Mouse (Mus musculus): Measurements from ENCODE around the gene C77080. TPM values are rescaled to one million over a fixed set of nuclear protein-coding genes. Genes with fewer than 3 reads are reported as not detected.

Gene C77080
- 0.26 TPM for polyA plus RNA-seq (2017; shearing (Covaris generic))

DNA sequence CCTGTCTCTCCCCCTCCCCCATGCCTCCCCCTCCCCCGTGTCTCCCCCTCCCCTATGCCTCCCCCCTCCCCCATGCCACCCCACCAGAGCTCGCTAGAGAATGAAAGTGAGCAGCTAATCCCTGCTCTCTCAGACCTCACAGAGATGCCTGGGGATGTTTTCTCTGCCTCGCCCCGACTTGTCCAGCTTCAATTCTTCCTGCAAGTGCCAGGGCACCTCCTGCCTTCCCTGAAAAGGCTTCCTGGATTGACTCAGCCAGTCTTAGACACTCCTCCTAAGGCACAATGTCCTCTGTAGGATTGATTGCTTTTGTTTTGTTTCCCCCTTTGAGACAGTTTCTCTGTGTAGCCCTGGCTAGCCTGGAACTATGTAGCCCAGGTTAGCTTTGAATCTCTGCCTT is at the start of gene C77080:
TSS of gene C77080 (minus strand) at position 209 of the 400 bp plus-strand sequence.

DNA sequence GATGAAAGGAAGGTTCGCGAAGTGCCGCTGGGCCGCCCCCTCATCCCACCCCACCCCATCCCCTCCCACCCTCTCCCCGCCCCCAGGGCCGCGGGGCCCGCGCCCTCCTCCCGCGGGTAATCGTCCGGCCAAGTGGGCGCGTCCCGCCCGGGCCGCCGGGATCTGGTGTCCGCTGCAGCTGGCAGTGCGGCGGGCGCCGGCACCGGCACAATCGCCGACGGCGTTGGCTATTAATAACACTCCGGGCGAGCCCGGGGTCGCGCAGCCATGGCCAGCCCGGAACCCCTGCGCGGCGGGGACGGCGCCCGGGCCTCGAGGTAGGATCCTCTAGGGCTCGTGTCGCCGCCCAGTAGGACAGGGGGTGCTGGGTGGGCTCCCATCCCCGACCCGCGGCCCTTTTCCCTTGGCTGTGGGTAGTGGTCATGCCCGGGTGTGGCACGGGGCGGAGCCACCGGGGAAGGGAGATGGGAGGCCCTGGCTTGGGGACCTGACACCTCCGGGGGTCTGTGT is 26.3 kb upstream of the C77080 start, which contains the start of gene Sync:
TSS of gene Sync (plus strand) at position 146 of the 510 bp plus-strand sequence.

DNA sequence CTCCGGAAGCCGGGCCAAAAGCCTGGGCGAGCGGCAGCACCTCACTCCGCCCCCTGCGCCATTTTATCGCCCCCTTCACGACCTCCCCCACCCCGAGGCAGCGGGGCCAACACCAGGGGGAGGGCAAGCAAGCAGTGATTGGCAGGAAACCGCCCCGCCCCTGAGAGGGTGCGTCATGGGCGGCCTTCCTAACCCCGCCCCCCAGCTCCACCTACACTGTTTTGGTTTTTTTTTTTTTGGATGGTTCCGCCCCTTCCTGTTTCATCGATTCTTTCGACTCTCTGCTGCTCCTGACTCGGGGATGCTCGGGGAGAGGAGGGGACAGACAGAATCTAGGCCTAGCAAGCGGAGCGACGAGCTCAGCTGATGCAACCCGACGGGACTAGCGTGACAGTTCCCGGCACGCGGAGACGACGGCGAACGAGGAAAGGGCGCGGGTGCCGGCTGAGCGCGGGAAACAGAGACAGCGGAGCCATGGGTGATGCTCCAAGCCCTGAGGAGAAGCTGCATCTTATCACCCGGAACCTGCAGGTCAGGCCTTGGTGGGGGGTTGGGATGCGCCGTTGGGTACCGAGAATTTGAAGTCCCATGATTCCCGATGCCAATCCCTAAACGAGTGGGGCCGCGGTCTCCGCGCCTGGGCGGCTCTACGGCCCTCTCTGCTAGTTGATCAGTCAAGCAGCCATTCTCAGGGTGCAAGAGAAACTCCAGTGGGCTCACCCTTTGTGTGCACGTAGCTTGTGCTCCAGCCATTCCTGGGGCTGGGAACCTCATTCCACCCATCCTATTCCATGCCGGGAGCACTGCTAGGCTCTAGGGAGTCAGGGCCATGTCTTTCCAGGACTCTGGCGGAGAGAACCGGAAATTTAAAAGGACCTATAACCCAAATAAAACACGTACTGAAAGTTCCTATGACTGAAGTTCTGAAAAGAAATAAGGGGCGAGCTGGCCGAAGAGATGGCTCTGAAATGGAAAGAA is 71.4 kb downstream of the C77080 start, which contains the start of the genes S100pbp and Yars:
TSS of gene S100pbp (minus strand) at position 186 of the 978 bp plus-strand sequence.
TSS of gene Yars (plus strand) at position 219 of the 978 bp plus-strand sequence.

Other genes with a start within 250 kb of the C77080 start
- gene Rnf19b, start 203.1 kb downstream of the C77080 start, polyA plus RNA-seq (2017; shearing (Covaris generic)), result 6.3 TPM
- not detected for gene Tmem54, start 155.9 kb downstream of the C77080 start, polyA plus RNA-seq (2017; shearing (Covaris generic))
- not detected for gene Hpca, start 139.4 kb downstream of the C77080 start, polyA plus RNA-seq (2017; shearing (Covaris generic))
- gene Fndc5, start 124.4 kb downstream of the C77080 start, polyA plus RNA-seq (2017; shearing (Covaris generic)), result 0.10 TPM
- gene S100pbp, start 71.7 kb downstream of the C77080 start, polyA plus RNA-seq (2017; shearing (Covaris generic)), result 19.3 TPM
- 56.3 TPM for gene Yars, start 71.6 kb downstream of the C77080 start, polyA plus RNA-seq (2017; shearing (Covaris generic))
- 0.20 TPM for gene Sync, start 26.2 kb upstream of the C77080 start, polyA plus RNA-seq (2017; shearing (Covaris generic))
- gene Rbbp4, start 74.0 kb upstream of the C77080 start, polyA plus RNA-seq (2017; shearing (Covaris generic)), result 380 TPM
- 86.8 TPM for gene Zbtb8os, start 74.3 kb upstream of the C77080 start, polyA plus RNA-seq (2017; shearing (Covaris generic))
- 12.3 TPM for gene Zbtb8a, start 116.7 kb upstream of the C77080 start, polyA plus RNA-seq (2017; shearing (Covaris generic))
- not detected for gene Zbtb8b, start 179.4 kb upstream of the C77080 start, polyA plus RNA-seq (2017; shearing (Covaris generic))
- 44.4 TPM for gene Bsdc1, start 200.2 kb upstream of the C77080 start, polyA plus RNA-seq (2017; shearing (Covaris generic))
- gene Tssk3, start 229.6 kb upstream of the C77080 start, polyA plus RNA-seq (2017; shearing (Covaris generic)), result not detected
- not detected for gene Fam229a, start 229.8 kb upstream of the C77080 start, polyA plus RNA-seq (2017; shearing (Covaris generic))

Data from CD4-positive, CD25-positive, alpha-beta regulatory T cell, adult 9 weeks (primary cell).